Mouse (Mus musculus): Measurements from ENCODE around the gene Afap1l2.

GRCm38 (mm10) chr19:56933800-56934199, 74.2 kb downstream of the Afap1l2 start:
- TF ChIP-seq CTCF (IDR thresholded peaks at IDR 0.05; ENCODE audit: low read depth) (no peak), EP300 (IDR thresholded peaks at IDR 0.05; ENCODE audit: low read depth) (no peak)

All from heart, postnatal 0 days (tissue).